Mouse (Mus musculus) ES-CJ7 (cell line): ENCODE measurements around the gene H1f0.

Experiments used
- DNase-seq: peaks from one replicate; pipeline ENCODE4 v3.0.0; 2011; ENCODE audit warnings: low read depth, low spot score

Gene H1f0

GRCm38 (mm10) chr15:79028237-79028738 is at the start of gene H1f0:
TSS of gene H1f0 (plus strand) at chr15:79028450.
- peak; percentile 84 for DNase-seq

- no peak for DNase-seq
These were observed 49.4 kb upstream of the H1f0 start for GRCm38 (mm10) chr15:78978875-78979274.

GRCm38 (mm10) chr15:78980084-78980483 is 48.2 kb upstream of the H1f0 start:
- DNase-seq: no peak

GRCm38 (mm10) chr15:78982658-78983435 is 45.4 kb upstream of the H1f0 start:
- peak; percentile 88 for DNase-seq

- DNase-seq: peak; percentile 92
These were observed 44.6 kb upstream of the H1f0 start for GRCm38 (mm10) chr15:78983436-78984285.

- DNase-seq: no peak
These were observed 43.9 kb upstream of the H1f0 start for GRCm38 (mm10) chr15:78984286-78984778.

- DNase-seq: no peak
These were observed 41.6 kb upstream of the H1f0 start for GRCm38 (mm10) chr15:78986536-78987220.

- DNase-seq: no peak
These were observed 39.7 kb upstream of the H1f0 start for GRCm38 (mm10) chr15:78988499-78988971.

- DNase-seq: no peak
These were observed 38.8 kb upstream of the H1f0 start for GRCm38 (mm10) chr15:78989152-78990092.

GRCm38 (mm10) chr15:78990093-78990463 is 38.2 kb upstream of the H1f0 start:
- DNase-seq: no peak

- DNase-seq: no peak
These were observed 37.2 kb upstream of the H1f0 start for GRCm38 (mm10) chr15:78990970-78991525.

- DNase-seq: peak; percentile 59
These were observed 36.0 kb upstream of the H1f0 start for GRCm38 (mm10) chr15:78992235-78992634.

GRCm38 (mm10) chr15:78992925-78993324 is 35.3 kb upstream of the H1f0 start:
- DNase-seq: peak; percentile 32

GRCm38 (mm10) chr15:78995916-78996315 is 32.3 kb upstream of the H1f0 start:
- DNase-seq: no peak

GRCm38 (mm10) chr15:78996663-78997062 is 31.6 kb upstream of the H1f0 start:
- DNase-seq: no peak

GRCm38 (mm10) chr15:78998348-78998747 is 29.9 kb upstream of the H1f0 start:
- no peak for DNase-seq

GRCm38 (mm10) chr15:78999586-78999985 is 28.7 kb upstream of the H1f0 start:
- no peak for DNase-seq

GRCm38 (mm10) chr15:79000357-79000791 is 27.9 kb upstream of the H1f0 start:
- no peak for DNase-seq

GRCm38 (mm10) chr15:79001559-79001958 is 26.7 kb upstream of the H1f0 start:
- DNase-seq: no peak

GRCm38 (mm10) chr15:79002036-79002435 is 26.2 kb upstream of the H1f0 start:
- no peak for DNase-seq
